Mouse (Mus musculus) CH12.LX (cell line): Measurements from ENCODE around the gene Pds5a.
A peak's percentile ranks its signal among the peaks of the same experiment; 100 is the strongest.

Experiments used
- CTCF ChIP-seq, 2 experiments: IDR thresholded peaks in 1 of 2; conservative IDR thresholded peaks in 1 of 2; 2 replicates each; pipeline ENCODE4 v1.5.1; 2011 to 2012; ENCODE audit warnings: low read depth in 2 of 2, low read length in 2 of 2, improper control_type of control experiment in 1 of 2, inconsistent platforms in 1 of 2, mild to moderate bottlenecking in 1 of 2, moderate library complexity in 1 of 2
- E2F4 ChIP-seq: IDR thresholded peaks from 2 replicates; pipeline ENCODE4 v1.6.1; 2011; ENCODE audit warnings: low read depth, low read length, improper control_type of control experiment; ENCODE audit not compliant: insufficient replicate concordance
- HCFC1 ChIP-seq: IDR thresholded peaks from 2 replicates; pipeline ENCODE4 v1.6.1; 2012; ENCODE audit warnings: low read depth, mild to moderate bottlenecking, inconsistent platforms, low read length, improper control_type of control experiment
- MAFK ChIP-seq: IDR thresholded peaks from 2 replicates; pipeline ENCODE4 v1.6.1; 2011; ENCODE audit warnings: low read length, improper control_type of control experiment; ENCODE audit not compliant: insufficient replicate concordance
- MAZ ChIP-seq: IDR thresholded peaks from 2 replicates; pipeline ENCODE4 v1.6.1; 2012; ENCODE audit warnings: low read depth, mild to moderate bottlenecking, inconsistent platforms, low read length, improper control_type of control experiment, moderate library complexity
- MYC ChIP-seq: IDR thresholded peaks from 2 replicates; pipeline ENCODE4 v1.6.1; 2011; ENCODE audit warnings: low read depth, mild to moderate bottlenecking, improper control_type of control experiment, low read length
- NELFE ChIP-seq: IDR thresholded peaks from 2 replicates; pipeline ENCODE4 v1.6.1; 2011; ENCODE audit warnings: low read depth, low read length, improper control_type of control experiment
- POLR2A ChIP-seq: IDR thresholded peaks from 2 replicates; pipeline ENCODE4 v1.6.1; 2011; ENCODE audit warnings: low read depth, mild to moderate bottlenecking, improper control_type of control experiment, low read length
- RCOR1 ChIP-seq: conservative IDR thresholded peaks from 2 replicates; pipeline ENCODE4 v1.6.1; 2012; ENCODE audit warnings: low read depth, mild to moderate bottlenecking, inconsistent platforms, low read length, improper control_type of control experiment
- UBTF ChIP-seq: IDR thresholded peaks from 2 replicates; pipeline ENCODE4 v1.6.1; 2012; ENCODE audit warnings: low read depth, mild to moderate bottlenecking, inconsistent platforms, low read length, improper control_type of control experiment, moderate library complexity
- USF1 ChIP-seq: IDR thresholded peaks from 2 replicates; pipeline ENCODE4 v1.6.1; 2014; ENCODE audit warnings: low read depth, mild to moderate bottlenecking, inconsistent platforms, low read length, improper control_type of control experiment
- USF2 ChIP-seq: conservative IDR thresholded peaks from 2 replicates; pipeline ENCODE4 v1.6.1; 2011; ENCODE audit warnings: low read depth, low read length, improper control_type of control experiment
- ZC3H11A ChIP-seq: IDR thresholded peaks from 2 replicates; pipeline ENCODE4 v1.6.1; 2012; ENCODE audit warnings: low read depth, mild to moderate bottlenecking, inconsistent platforms, low read length, improper control_type of control experiment
- ZKSCAN1 ChIP-seq: IDR thresholded peaks from 2 replicates; pipeline ENCODE4 v1.6.1; 2012; ENCODE audit warnings: low read depth, inconsistent platforms, low read length, improper control_type of control experiment, borderline replicate concordance

DNA sequence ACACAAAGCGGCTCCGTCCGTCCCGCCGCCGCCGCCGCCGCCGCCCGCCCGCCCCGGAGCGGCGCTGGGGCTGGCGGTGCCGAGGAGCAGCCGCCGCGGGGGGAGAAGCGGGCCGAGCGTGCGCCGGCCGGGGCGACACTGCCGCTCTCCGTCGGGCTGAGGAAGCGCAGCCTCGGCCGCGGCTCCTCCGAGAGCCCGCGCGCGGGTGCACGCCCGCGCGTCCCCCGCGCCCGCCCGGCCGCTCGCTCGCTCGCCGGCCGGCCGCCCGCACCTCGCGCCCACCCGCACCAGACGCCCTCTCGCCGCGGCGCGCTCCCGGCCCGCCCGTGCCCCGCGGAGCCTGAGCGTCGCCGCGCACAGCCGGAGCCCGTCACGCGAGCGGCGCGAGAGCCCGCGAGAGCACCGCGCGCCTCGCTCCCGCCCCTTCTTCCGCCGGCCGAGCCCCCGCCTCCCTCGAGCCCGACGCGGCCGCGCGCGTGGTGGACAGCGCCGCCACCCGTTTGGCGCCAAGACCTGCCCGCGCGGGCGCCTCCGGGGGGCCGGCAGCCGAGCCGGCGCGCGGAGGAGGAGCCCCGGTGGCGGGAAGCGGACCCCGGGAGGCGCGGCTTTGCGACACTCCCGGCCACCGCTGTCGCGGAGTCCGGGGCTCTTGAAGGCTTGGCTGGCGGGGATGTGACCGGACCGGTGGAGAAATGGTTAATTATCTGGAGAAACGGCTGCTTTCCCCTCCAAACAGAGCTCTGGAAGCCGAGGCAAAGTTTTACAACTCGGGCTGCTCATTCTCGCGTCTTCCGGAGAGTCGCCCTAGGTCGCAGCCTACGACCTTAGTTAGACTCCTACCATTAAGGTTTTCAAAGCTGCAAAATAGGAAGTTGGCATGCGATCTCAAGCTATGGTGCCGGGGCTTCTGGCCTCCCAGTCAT, at the start of gene Pds5a:
- TF ChIP-seq HCFC1 (peak; percentile 58), UBTF (peak; percentile 90; the same call in 1 of the 2 replicates), CTCF (conservative IDR thresholded peaks at IDR 0.05 in 1 of 2, IDR thresholded peaks at IDR 0.05 in 1 of 2; ENCODE audit: low read depth in 2 of 2, low read length in 2 of 2) (peak in 1 of 2 experiments; percentile 67; a peak in 2 of 4 replicates), ZC3H11A (no peak), E2F4 (no peak), MAFK (no peak), ZKSCAN1 (no peak), USF2 (no peak), NELFE (peak; percentile 83), USF1 (no peak), POLR2A (peak; percentile 89), RCOR1 (no peak), MYC (no peak), MAZ (no peak)
